In the genomic region with DNA sequence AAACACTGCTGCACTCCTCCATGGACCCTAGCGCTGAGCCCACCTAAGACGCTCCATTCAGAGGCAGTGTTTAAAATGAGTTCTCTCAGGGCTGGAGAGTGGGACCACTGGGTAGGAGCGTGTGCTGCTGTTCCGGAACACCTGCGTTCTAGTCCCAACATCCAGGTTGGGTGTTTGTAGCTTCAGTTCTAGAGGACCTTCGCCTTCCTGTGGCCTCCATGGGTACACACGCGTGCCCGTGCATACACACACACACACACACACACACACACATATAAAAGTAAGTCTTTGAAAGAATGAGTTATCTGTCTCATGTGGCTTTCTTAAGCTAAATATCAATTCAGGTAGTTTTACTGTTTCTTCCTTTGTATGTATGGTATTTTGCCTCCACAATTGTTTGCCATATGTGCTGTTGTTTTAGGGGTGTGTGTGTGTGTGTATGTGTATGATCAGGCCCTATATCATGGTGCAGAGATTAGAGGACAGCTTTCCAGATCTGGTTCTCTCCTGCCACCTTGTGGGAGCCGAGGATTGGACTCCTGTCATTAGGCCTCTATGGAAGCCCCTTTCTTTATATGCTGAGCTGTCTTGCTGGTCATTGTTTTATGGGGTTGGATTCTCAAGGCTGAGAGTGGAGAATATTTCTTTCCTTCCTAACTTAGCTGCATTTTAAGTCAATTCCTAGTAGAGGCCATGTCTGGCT, we compare ENCODE assay signal across 9 mouse cellular contexts. TPM values are rescaled to one million over a fixed set of nuclear protein-coding genes. Genes with fewer than 3 reads are reported as not detected.
DNase-seq lines count a peak whose midpoint lies in the region; ATAC-seq lines count a peak whose summit lies in the region.
"Had no signal": no experiment of that assay in that cellular context is flagged by ENCODE, and none has a peak within 500 bp of the region (broad histone marks: within the 10 kb centered on the region; RNA-seq: fewer than 3 reads in every experiment).

No protein-coding gene starts in this region.

- H3K4me1 ChIP-seq in forebrain, embryonic 13.5 days, result peaks cover 8% of the 10 kb centered on the region; the same call in 1 of the 2 replicates
- H3K4me1 ChIP-seq: embryonic facial prominence, embryonic 15.5 days had no signal

- H3K27ac ChIP-seq in forebrain, embryonic 13.5 days, result no peak overlapping the region
- H3K27ac ChIP-seq: embryonic facial prominence, embryonic 15.5 days had no signal

- peak; percentile 27 for DNase-seq in ovary, postnatal 14 days (ENCODE audit: low spot score)
- no peak for DNase-seq in ovary, postnatal 10 days (ENCODE audit: low spot score)
- DNase-seq in adrenal gland, postnatal 36 days, result peak; percentile 37 to 59
- DNase-seq in induced T-regulatory cell, adult 2 months (ENCODE audit: low read depth), result peak; percentile 68
- peak; percentile 25 to 27 for DNase-seq in left cerebral cortex, postnatal 36 days (ENCODE audit: low spot score in 2 of 2)
- DNase-seq in natural killer cell, adult 2 months (ENCODE audit: low spot score in 2 of 2), result peak; percentile 12 to 48
- DNase-seq in yolk sac, embryonic 10.5 days (ENCODE audit: low spot score), result peak; percentile 22

- no peaks in the 10 kb centered on the region for H3K9me3 ChIP-seq in forebrain, embryonic 13.5 days (replicated peaks)
- H3K9me3 ChIP-seq: embryonic facial prominence, embryonic 15.5 days had no signal

- no peak overlapping the region for H3K4me3 ChIP-seq in forebrain, embryonic 13.5 days
- H3K4me3 ChIP-seq: embryonic facial prominence, embryonic 15.5 days had no signal

- WGBS in forebrain, embryonic 13.5 days, result 85% methylated on average over 10 of the region's 10 CpGs

- no peak overlapping the region for H3K4me2 ChIP-seq in forebrain, embryonic 13.5 days
- H3K4me2 ChIP-seq: embryonic facial prominence, embryonic 15.5 days had no signal

- peak; percentile 93 for ATAC-seq in forebrain, embryonic 13.5 days

- H3K36me3 ChIP-seq in forebrain, embryonic 13.5 days (ENCODE audit: poor library complexity, severe bottlenecking), result no peaks in the 10 kb centered on the region
- H3K36me3 ChIP-seq: embryonic facial prominence, embryonic 15.5 days had no signal

- H3K27me3 ChIP-seq in forebrain, embryonic 13.5 days, result no peaks in the 10 kb centered on the region
- H3K27me3 ChIP-seq: embryonic facial prominence, embryonic 15.5 days had no signal

- intact Hi-C loops in left cerebral cortex, postnatal 36 days (cut with DNase I), result loop anchor here (5.0 to 10.0 kb wide), 2 partner anchors 690 to 1747 kb away; no protein-coding TSS in a partner anchor

- H3K9ac ChIP-seq in forebrain, embryonic 13.5 days, result no peak overlapping the region
- H3K9ac ChIP-seq: embryonic facial prominence, embryonic 15.5 days had no signal

RNA-seq across cellular contexts. Expression of a gene that starts 49.0 kb away (rescaled TPM):
- total RNA-seq in adrenal gland, postnatal 36 days (2021), result 1 to 10 TPM; 4.8 to 5.0 TPM
- polyA plus RNA-seq in forebrain, embryonic 13.5 days (2015; fragmentation: Nextera tagmentation; extraction: Ambion mirVana), result 10.6 and 10.7 TPM in 2 replicates
- 10 to 100 TPM in 1 of 2 experiments, 1 to 10 TPM in 1; 7.5 to 19.6 TPM for total RNA-seq in left cerebral cortex, postnatal 36 days (2021)
